Mouse (Mus musculus) layer of hippocampus, adult 2 months (tissue): ENCODE measurements around the gene Wdr20. TPM values are rescaled to one million over a fixed set of nuclear protein-coding genes. Genes with fewer than 3 reads are reported as not detected.

ENCODE experiments used
- DNase-seq, 2 experiments: peaks; one replicate each; pipeline ENCODE4 v3.0.0; 2022; ENCODE audit warnings: low spot score in 2 of 2
- H3K27ac ChIP-seq: fragments of 200-600 bp; 2 replicates; pipeline ENCODE4 v1.8.1; 2022
- H3K4me3 ChIP-seq: fragments of 200-600 bp; 2 replicates; pipeline ENCODE4 v1.8.1; 2022; ENCODE audit warnings: mild to moderate bottlenecking
- CTCF ChIP-seq: fragments of 200-600 bp; conservative IDR thresholded peaks from 2 replicates; pipeline ENCODE4 v1.8.1; 2022; ENCODE audit warnings: antibody characterized with exemption, mild to moderate bottlenecking, moderate library complexity
- total RNA-seq, 2 experiments: library from RNA; stranded (reverse); gene quantifications; 2 replicates each; pipeline ENCODE4 v1.2.3; 2021

The Wdr20 gene
- total RNA-seq, 2 experiments from 2014 or later = 43.5 to 49.9 TPM

DNA sequence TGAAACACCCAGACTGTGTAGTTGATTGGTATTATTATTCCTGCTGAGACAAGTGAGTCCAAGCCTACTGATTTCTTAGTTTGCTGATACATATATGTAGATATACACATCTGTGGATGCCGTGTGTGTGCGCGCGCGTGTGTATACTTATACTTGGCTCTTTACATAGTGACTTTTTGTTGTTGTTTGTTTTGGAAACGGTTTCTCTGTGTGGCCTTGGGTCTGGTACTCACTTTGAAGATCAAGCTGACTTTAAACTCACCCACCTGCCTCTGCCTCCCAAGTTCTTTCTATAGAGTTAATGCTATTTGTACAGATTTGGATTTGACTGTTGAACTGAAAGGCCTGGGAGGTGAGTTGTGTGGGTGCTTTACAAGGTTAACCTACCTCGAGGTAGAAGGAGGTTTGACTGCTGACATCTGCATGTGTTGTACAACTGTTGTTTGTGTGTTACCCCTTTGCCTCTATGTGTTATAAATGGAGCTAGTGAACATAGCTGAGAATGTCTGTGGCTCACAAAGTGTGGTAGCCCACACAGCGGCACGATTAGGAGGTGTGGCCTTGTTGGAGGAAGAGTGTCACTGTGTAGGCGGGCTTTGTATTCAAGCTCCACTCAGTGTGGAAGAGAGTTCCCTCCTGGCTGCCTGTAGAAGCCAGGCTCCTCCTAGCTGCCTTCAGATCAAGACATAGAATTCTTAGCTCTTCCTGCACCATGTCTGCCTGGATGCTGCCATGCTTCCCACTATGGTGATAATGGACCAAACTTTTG, 32.9 kb downstream of the Wdr20 start:
- Histone ChIP-seq H3K27ac (peak overlapping the region; percentile 7), H3K4me3 (no peak overlapping the region)
- no peak for TF ChIP-seq CTCF
- no peak for DNase-seq

DNA sequence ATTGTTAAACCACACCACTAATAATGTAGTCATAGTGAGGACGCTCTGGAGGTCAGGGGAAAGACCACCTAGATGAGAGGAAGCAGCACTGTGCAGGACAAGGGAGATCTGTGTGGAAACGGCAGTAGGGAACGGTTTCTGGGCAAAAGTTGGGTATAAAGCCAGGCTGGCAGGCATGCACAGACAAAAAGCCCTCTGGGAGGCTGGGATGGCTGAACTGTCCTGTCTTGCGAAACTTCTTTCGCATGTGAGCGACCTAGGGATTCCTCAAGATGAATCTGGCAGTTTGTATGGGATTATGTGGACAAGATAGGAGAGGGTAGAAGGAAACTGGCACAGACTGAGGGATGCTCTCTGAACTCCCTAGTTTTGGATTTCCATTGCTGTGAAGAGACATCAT, 34.2 kb downstream of the Wdr20 start:
- DNase-seq = no peak
- H3K4me3 ChIP-seq = no peak overlapping the region
- no peak for TF ChIP-seq CTCF
- peak overlapping the region; percentile 24; the same call in 1 of the 2 replicates for H3K27ac ChIP-seq

DNA sequence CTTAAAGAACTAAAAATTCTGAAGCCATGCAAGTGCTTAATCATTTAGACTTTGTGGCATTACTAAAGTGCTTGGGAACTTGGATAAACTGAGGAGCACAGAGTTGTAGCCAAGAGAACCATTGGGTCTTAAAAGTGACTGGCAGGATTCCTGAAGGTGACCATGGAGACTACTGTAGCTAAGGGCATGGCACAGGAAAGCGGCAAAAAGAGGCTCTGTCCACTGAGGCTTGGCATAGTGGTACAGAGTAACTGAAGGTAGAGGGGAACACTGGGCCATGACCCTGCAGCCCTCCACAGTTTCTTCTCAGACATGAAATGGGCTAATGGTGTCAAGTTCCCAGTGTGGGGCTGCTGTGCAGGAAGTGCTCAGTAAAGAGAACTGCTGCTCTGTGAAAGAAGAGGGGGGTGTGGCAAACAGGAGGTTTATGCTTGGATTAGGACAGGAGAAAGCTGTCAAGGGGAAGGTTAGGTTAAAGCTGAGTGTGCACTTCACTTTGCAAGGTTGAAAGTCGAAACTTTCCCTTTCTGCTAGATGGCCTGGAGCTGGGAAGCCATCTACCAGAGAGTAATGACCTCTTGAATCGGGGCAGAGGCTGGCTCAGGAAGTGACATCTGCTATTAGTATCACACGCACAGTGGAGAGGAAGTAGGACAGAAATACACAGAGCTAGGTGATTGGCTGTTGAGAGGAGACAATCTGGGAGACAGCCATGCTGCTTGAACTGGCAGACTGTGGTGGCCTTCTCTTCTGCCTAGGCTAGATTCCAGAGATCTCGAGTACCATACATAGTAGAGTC, 38.1 kb downstream of the Wdr20 start:
- DNase-seq = no peak
- TF ChIP-seq CTCF = no peak
- no peak overlapping the region for H3K4me3 ChIP-seq
- peak overlapping the region; percentile 53 for H3K27ac ChIP-seq

DNA sequence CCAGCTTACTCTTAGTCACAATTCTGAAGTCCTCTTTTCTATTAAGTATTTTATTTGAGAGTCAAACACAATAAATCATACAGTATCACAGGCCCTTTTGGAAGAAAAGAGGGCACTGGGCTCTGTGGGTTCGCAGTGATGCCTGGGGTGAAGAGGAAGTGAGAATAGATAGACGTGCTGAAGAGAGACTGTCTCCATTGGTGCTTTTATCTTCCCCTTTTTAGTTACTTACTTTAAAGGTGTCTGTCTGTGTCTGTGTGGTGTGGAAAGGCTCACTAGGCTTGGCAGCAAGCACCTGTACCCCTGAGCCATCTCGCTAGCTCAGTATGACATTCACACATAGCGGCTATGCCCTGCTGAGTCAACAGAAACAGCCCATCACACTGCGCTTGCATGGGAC, 40.1 kb downstream of the Wdr20 start:
- TF ChIP-seq CTCF = no peak
- Histone ChIP-seq H3K4me3 (no peak overlapping the region), H3K27ac (peak overlapping the region; percentile 86)
- DNase-seq = no peak

DNA sequence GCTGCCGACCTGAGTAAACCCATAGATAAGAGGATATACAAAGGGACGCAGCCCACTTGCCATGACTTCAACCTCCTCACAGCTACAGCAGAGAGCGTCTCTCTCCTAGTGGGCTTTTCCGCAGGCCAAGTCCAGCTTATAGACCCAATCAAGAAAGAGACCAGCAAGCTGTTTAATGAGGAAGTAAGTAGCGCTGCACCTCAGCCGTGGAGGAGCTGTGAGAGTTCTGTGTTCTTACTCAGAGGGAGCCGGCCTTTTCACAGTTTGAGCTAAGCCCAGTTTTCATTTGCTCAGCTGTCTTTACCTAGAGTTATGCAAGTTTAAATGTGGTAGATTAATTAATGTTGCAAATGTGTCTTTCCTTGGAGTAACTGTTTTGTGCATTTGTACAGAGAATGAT, 41.6 kb downstream of the Wdr20 start:
- no peak for DNase-seq
- peak overlapping the region; percentile 86 for H3K27ac ChIP-seq
- TF ChIP-seq CTCF = no peak
- no peak overlapping the region for H3K4me3 ChIP-seq

DNA sequence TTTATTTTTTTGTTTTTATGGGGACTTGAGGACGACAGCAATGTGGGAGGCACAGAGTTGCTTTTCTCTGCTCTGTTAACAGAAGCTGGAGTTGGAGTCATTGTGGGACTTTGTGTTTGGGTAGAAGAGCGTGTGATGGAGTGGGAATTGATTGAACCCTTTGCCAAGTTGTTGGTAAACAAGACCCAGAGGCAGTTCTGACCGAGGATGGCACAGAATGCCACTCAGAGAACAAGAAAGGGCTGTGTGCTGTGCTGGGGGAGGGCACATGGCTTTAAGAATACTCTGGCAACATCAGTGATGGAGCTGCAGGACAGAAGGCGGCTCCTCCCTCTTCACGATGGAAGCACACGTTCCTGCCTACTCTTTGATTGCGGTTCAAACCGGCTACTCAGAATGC, 43.4 kb downstream of the Wdr20 start:
- Histone ChIP-seq H3K4me3 (no peak overlapping the region), H3K27ac (peak overlapping the region; percentile 86)
- DNase-seq = peak; percentile 34 to 69
- TF ChIP-seq CTCF = no peak

DNA sequence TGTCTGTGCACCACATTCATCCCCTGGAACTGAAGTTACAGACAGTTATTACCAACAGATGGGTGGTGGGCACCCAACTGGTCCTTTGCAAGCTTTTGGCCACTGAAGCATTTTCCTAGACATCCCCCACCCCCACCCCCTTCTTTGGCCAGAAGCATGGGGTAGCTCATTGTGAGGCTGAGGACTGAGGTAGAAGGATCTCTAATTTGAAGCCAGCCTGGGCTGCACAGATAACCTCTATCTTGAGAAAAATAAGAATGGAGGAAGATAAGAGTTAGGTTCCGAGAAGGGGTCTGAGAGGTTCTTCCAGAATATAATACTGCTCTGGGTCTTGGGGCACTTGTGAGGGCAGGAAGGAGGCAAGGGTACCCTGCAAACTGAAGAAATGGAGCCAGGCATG, 44.5 kb downstream of the Wdr20 start:
- no peak for TF ChIP-seq CTCF
- peak overlapping the region; percentile 86 for H3K27ac ChIP-seq

DNA sequence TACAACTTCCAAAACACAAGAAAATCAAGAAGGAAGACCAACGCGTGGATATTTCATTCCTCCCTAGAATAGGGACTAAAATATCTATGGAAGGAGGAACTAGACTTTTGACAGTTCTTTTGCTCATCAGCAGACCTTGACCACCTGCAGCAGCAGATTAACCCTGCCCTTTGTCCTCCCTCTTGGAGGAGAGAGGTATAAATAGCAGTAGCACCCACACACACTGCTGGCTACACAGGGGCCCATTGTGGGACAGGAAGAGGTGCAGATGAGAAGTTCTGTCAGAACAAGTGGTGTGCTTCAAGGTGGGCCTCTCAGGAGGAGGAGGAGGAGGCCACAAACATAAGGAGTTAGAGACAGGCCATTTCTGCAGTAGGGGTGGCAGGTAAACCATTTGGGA, 46.5 kb downstream of the Wdr20 start:
- no peak for TF ChIP-seq CTCF
- Histone ChIP-seq H3K27ac (no peak overlapping the region), H3K4me3 (no peak overlapping the region)
- no peak for DNase-seq

More for the DNA sequence above, 44.5 kb downstream of the Wdr20 start:
- H3K4me3 ChIP-seq = no peak overlapping the region
- no peak for DNase-seq

DNA sequence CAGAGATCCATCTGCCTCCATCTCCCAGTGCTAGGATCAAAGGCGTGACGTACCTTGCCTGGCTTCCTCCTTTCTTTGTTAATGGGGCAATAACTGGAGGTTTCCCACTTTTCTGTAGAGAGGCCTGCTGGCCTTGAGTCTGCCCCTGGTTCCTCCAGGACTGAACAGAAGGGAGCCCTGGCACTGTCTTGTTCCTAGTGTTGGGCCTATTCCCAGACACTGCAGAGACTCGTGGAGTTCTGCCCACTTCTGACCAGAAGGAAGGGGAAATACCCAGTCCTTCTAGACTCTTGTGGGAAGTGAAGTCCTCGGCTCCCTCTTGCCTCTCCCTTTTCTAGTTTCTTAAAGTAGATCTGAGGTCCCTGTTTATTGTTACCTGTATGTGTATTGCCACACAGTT, 48.5 kb downstream of the Wdr20 start:
- TF ChIP-seq CTCF = no peak
- Histone ChIP-seq H3K4me3 (no peak overlapping the region), H3K27ac (peak overlapping the region; percentile 64)
- DNase-seq = peak in 1 of 2 experiments; percentile 55

DNA sequence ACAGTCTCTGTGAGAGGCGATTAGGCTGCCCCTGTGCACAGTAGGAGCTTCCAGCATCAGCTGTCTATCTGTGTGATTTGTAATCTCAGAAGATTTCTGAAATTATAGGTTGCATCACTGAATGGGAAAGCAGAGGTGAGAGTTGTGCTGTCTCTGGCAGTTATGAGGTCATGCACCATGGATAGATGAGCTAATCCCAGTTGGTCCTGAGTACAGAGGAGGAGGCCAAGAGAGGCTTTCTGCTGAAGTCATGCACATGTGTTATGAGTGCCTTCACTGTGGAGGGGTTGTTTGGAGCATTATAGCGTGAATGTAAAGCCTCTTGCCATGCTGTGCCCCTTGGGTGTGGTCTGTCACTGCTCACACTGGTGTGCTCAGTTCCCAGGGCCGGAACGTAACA, 52.8 kb downstream of the Wdr20 start:
- Histone ChIP-seq H3K27ac (peak overlapping the region; percentile 24; the same call in 1 of the 2 replicates), H3K4me3 (no peak overlapping the region)
- TF ChIP-seq CTCF = no peak
- no peak for DNase-seq

DNA sequence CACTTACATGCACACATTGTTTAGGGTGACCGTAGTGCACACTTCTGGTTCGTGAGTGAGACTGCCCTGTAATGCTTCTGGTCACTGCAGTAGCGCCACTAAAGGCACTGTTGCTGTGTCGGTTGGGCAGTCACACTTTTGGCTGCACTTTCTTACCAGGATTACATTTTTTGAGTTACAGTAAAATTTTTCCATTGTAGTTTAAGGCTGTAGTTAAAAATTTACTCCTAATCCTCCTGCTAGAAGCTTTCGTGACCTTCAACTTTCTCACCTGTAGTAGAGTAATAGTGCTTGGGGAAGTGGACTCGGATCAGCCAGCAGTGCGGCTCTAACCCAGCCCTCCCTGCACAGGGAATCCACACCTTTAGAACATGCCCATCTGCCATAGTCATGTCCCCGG, 53.3 kb downstream of the Wdr20 start:
- no peak for TF ChIP-seq CTCF
- DNase-seq = no peak
- Histone ChIP-seq H3K4me3 (no peak overlapping the region), H3K27ac (peak overlapping the region; percentile 24; the same call in 1 of the 2 replicates)

DNA sequence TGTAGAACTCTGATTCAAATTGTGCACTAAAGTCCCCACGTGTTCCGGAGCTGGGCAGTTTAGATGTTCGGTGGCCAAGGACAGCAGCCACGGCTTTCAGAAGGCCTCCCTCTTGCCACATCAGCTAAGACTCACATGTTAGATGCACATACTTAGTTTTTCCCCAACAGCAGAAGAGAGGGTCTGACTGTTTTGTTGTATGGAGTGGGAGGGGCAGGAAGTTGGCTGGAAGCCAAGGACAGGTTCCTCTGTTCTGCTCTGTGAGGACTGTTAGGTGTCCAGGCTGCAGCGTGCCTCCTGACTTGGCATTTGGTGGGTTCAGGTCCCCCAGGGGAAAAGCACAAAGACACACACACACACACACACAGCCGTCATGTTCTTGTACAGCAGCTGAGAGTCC, 57.3 kb downstream of the Wdr20 start:
- Histone ChIP-seq H3K27ac (no peak overlapping the region), H3K4me3 (no peak overlapping the region)
- DNase-seq = no peak
- TF ChIP-seq CTCF = no peak

DNA sequence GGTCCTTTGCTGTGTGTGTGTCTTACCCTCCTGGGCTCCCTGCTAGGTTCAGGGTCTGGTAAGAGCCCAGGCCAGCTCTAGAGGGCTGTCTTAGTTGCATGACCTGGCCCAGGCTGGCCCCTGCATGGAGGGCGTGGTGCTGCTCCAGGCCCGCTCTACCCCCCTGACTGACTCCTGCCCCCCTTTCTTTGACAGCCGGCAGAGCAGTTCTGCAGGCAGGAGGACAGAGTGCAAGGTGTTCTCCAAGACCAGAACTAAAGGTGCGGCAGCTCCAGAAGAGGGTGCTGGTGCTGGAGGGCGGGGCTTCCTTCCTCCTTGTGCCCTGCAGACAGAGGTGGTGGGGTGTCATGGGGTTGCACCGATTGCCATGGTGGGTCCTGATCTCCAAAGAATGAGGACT, 59.0 kb downstream of the Wdr20 start:
- no peak for TF ChIP-seq CTCF
- no peak for DNase-seq
- Histone ChIP-seq H3K27ac (peak overlapping the region; percentile 39; the same call in 1 of the 2 replicates), H3K4me3 (no peak overlapping the region)
